Mouse (Mus musculus): ENCODE measurements around the gene Polk.

DNA sequence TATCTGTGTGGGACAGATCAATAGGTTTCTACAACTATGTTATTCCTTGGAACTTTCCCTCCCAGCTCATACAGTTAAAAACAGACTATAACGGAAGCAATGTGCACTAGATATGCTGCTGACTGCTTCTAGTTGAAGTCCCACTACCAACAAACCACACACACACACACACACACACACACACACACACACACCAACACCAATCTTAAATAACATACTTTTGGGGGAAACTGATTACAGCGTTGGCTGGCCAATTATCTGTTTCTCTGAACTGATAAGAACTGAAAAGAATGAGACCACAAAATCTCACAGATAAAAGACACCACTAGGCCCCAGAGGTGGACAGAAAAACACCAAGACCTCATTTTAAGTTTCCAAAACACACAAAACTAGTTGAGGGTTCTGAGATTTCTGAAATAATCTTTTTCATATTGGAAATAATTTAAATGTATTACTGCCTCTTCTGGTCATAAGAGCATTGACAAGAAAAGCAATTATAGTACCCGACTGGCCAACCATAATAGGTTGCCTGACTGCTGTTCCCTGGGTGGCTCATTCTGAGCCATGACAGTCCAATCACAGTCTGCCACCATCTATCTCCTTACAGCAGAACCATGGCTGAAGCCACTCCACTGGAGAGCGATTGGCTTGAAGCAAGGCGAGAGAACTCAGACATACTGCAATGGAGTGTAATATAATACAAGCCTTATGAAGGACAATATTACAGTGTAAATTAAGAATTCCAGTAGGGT lies 5.4 kb downstream of the Polk start:
- no peak for TF ChIP-seq CTCF (IDR thresholded peaks at IDR 0.05; ENCODE audit: insufficient read depth, low read depth, low read length)
- TF ChIP-seq POLR2A (IDR thresholded peaks at IDR 0.05; ENCODE audit: insufficient read depth, low read depth, low read length), result no peak
